Comparison of ENCODE assay signal across 30 mouse cellular contexts in the genomic region with DNA sequence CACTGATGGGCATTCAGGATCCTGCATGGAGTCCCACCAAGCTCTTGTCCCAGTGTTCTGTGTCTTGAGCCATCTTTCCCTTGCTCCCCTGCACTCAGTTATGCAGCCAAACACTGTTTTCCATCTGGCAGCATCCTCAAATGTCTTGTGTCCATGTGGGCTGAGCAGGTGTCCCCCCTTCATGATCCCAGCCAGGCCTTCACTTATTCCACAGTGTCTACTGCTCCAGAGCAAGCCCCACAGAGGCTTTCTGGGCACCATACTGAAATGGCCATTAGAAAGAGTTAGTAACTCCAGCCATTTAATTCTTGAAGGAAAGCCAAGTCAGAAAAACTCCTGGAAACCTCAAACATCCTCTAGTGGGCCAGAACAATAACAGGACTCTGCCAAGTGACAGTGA. TPM values are rescaled to one million over a fixed set of nuclear protein-coding genes. Genes with fewer than 3 reads are reported as not detected.
DNase-seq lines count a peak whose midpoint lies in the region; ATAC-seq and TF ChIP-seq lines count a peak whose summit lies in the region.
"Had no signal": no experiment of that assay in that cellular context is flagged by ENCODE, and none has a peak within 500 bp of the region (broad histone marks: within the 10 kb centered on the region; RNA-seq: fewer than 3 reads in every experiment).

No protein-coding gene starts in this region.

- no peak for ATAC-seq in lung, postnatal 0 days
- ATAC-seq in forebrain, embryonic 11.5 days (replicated peaks; ENCODE audit: low FRiP score) = no peak
- ATAC-seq: activated CD4-positive, CD25-positive, alpha-beta regulatory T cell, adult 4 months; CD4-positive, CD25-positive, alpha-beta regulatory T cell, adult 4 months; forebrain, embryonic 13.5 days; forebrain, embryonic 16.5 days had no signal

- H3K4me1 ChIP-seq in kidney, adult 2 months (ENCODE audit: control insufficient read depth, insufficient read depth, low read length) = no peaks in the 10 kb centered on the region
- no peaks in the 10 kb centered on the region for H3K4me1 ChIP-seq in lung, postnatal 0 days (ENCODE audit: insufficient read depth, low read depth, low read length)
- H3K4me1 ChIP-seq in forebrain, embryonic 11.5 days (replicated peaks; ENCODE audit: control insufficient read depth, insufficient read depth, low read length) = no peaks in the 10 kb centered on the region
- H3K4me1 ChIP-seq: embryonic facial prominence, embryonic 10.5 days; embryonic facial prominence, embryonic 13.5 days; heart, embryonic 10.5 days; heart, embryonic 13.5 days had no signal

- TF ChIP-seq CTCF in kidney, adult 2 months (conservative IDR thresholded peaks at IDR 0.05; ENCODE audit: insufficient read depth, insufficient read length, low read depth, low read length) = no peak
- TF ChIP-seq CTCF in lung, postnatal 0 days (IDR thresholded peaks at IDR 0.05) = no peak

- H3K27ac ChIP-seq in kidney, adult 2 months (ENCODE audit: insufficient read depth, low read depth, low read length) = no peak overlapping the region
- no peak overlapping the region for H3K27ac ChIP-seq in lung, postnatal 0 days (ENCODE audit: low read length)
- H3K27ac ChIP-seq in forebrain, embryonic 11.5 days (ENCODE audit: low read depth, low read length) = no peak overlapping the region
- H3K27ac ChIP-seq: embryonic facial prominence, embryonic 10.5 days; embryonic facial prominence, embryonic 13.5 days; forebrain, embryonic 13.5 days; heart, adult 2 months; heart, embryonic 10.5 days; heart, embryonic 13.5 days; hindbrain, embryonic 13.5 days had no signal

- peak; percentile 5 for DNase-seq in kidney, adult 2 months
- DNase-seq in kidney, adult 8-10 months = no peak
- peak; percentile 40 for DNase-seq in lung, postnatal 0 days (ENCODE audit: low spot score)
- DNase-seq in lung, postnatal 10 days = no peak
- DNase-seq in Muller cell, postnatal 12 days (ENCODE audit: inconsistent ontology term) = peak; percentile 17
- no peak for DNase-seq in forebrain, embryonic 11.5 days (ENCODE audit: low spot score)
- DNase-seq: adrenal gland, adult 8-10 months; adrenal gland, postnatal 25 days; cerebellum, adult 11-12 months; cerebellum, adult 8-10 months; cerebellum, postnatal 36 days; embryo, embryonic 11 days; gastrocnemius, postnatal 10 days; gastrocnemius, postnatal 36 days; heart, adult 2 months; heart, postnatal 14 days; heart, postnatal 4 days had no signal

- H3K4me3 ChIP-seq in kidney, adult 2 months (ENCODE audit: insufficient read depth, low read depth, low read length) = no peak overlapping the region
- H3K4me3 ChIP-seq in lung, postnatal 0 days (ENCODE audit: low read depth, low read length) = no peak overlapping the region
- H3K4me3 ChIP-seq in forebrain, embryonic 11.5 days (ENCODE audit: low read depth, low read length) = no peak overlapping the region
- H3K4me3 ChIP-seq: embryonic facial prominence, embryonic 10.5 days; embryonic facial prominence, embryonic 13.5 days; erythroblast, embryonic 14.5 days; forebrain, embryonic 13.5 days; heart, adult 2 months; heart, embryonic 10.5 days; heart, embryonic 13.5 days; hindbrain, embryonic 13.5 days had no signal

- H3K4me2 ChIP-seq in lung, postnatal 0 days (replicated peaks; ENCODE audit: low read depth, low read length) = no peak overlapping the region
- H3K4me2 ChIP-seq in forebrain, embryonic 11.5 days (ENCODE audit: low read depth, low read length, severe bottlenecking) = no peak overlapping the region
- H3K4me2 ChIP-seq: embryonic facial prominence, embryonic 13.5 days; forebrain, embryonic 13.5 days; heart, embryonic 13.5 days; hindbrain, embryonic 13.5 days had no signal

- no peaks in the 10 kb centered on the region for H3K9me3 ChIP-seq in lung, postnatal 0 days (ENCODE audit: low read length)
- H3K9me3 ChIP-seq in forebrain, embryonic 11.5 days (ENCODE audit: control insufficient read depth, low read length) = no peaks in the 10 kb centered on the region
- H3K9me3 ChIP-seq: embryonic facial prominence, embryonic 10.5 days; embryonic facial prominence, embryonic 13.5 days; forebrain, embryonic 13.5 days; heart, embryonic 10.5 days; heart, embryonic 13.5 days; hindbrain, embryonic 13.5 days had no signal

- H3K27me3 ChIP-seq in kidney, adult 2 months (replicated peaks; ENCODE audit: control insufficient read depth, insufficient read depth, low read length) = no peaks in the 10 kb centered on the region
- no peaks in the 10 kb centered on the region for H3K27me3 ChIP-seq in lung, postnatal 0 days (replicated peaks; ENCODE audit: insufficient read depth, low read length)
- H3K27me3 ChIP-seq in forebrain, embryonic 11.5 days (ENCODE audit: control insufficient read depth, insufficient read depth, low read length) = no peaks in the 10 kb centered on the region

- no peak for TF ChIP-seq POLR2A in kidney, adult 2 months (IDR thresholded peaks at IDR 0.05; ENCODE audit: low read depth, low read length)

- H3K36me3 ChIP-seq in kidney, adult 2 months (ENCODE audit: control insufficient read depth, insufficient read depth, low read length) = no peaks in the 10 kb centered on the region
- H3K36me3 ChIP-seq in lung, postnatal 0 days (ENCODE audit: insufficient read depth, low read length) = no peaks in the 10 kb centered on the region
- H3K36me3 ChIP-seq in forebrain, embryonic 11.5 days (ENCODE audit: control insufficient read depth, insufficient read depth, low read length) = no peaks in the 10 kb centered on the region
- H3K36me3 ChIP-seq: embryonic facial prominence, embryonic 10.5 days; embryonic facial prominence, embryonic 13.5 days; heart, embryonic 10.5 days; heart, embryonic 13.5 days; hindbrain, embryonic 13.5 days had no signal

- H3K9ac ChIP-seq in lung, postnatal 0 days (replicated peaks; ENCODE audit: low read depth) = no peak overlapping the region
- H3K9ac ChIP-seq in forebrain, embryonic 11.5 days (ENCODE audit: low read length) = no peak overlapping the region
- H3K9ac ChIP-seq: embryonic facial prominence, embryonic 13.5 days; forebrain, embryonic 13.5 days; heart, embryonic 13.5 days; hindbrain, embryonic 13.5 days had no signal

- no peak for TF ChIP-seq EP300 in lung, postnatal 0 days (IDR thresholded peaks at IDR 0.05)

RNA-seq across cellular contexts. Expression of a gene that starts 11.9 kb away (rescaled TPM):
- polyA plus RNA-seq in kidney, adult 2 months (2012; rRNA removed) = not detected in 2 replicates
- not detected in 2 replicates for polyA plus RNA-seq in lung, postnatal 0 days (2015; fragmentation: Nextera tagmentation; extraction: Ambion mirVana)
- polyA plus RNA-seq in forebrain, embryonic 11.5 days (2014; fragmentation: Nextera tagmentation; extraction: Ambion mirVana) = not detected in 2 replicates
- polyA plus RNA-seq: activated CD4-positive, CD25-positive, alpha-beta regulatory T cell, adult 4 months; C2C12; CD4-positive, CD25-positive, alpha-beta regulatory T cell, adult 4 months; cortical plate, adult 2 months; embryonic facial prominence, embryonic 10.5 days; embryonic facial prominence, embryonic 13.5 days; erythroblast, embryonic 14.5 days; heart, adult 2 months; heart, embryonic 10.5 days; heart, embryonic 13.5 days; heart, embryonic 16.5 days had no signal

Comparison
In these comparisons a context has a peak if more than half of its experiments do, and no peak if none do; other contexts are left out.
1. DNase-seq: peak in kidney, adult 2 months (single experiment), lung, postnatal 0 days (single experiment) and Muller cell, postnatal 12 days (single experiment); none in kidney, adult 8-10 months (0 of 2), lung, postnatal 10 days (single experiment) and forebrain, embryonic 11.5 days (single experiment).